Mouse (Mus musculus) pancreas, adult 10 weeks (tissue): ENCODE data around the gene Tmtc2. TPM values are rescaled to one million over a fixed set of nuclear protein-coding genes. Genes with fewer than 3 reads are reported as not detected.

Source experiments
- polyA plus RNA-seq: library from polyadenylated mRNA; stranded (reverse); fragments of 350-450 nt; fragmentation: Illumina TruSeq; extraction: RNeasy Lipid Tissue Mini Kit (QIAGEN cat#74804); gene quantifications from one replicate; pipeline ENCODE4 v1.2.3, GENCODE M21; 2015; ENCODE audit warnings: low read depth, low replicate concordance; ENCODE audit not compliant: insufficient read depth

The Tmtc2 gene
- polyA plus RNA-seq = 3.4 TPM

GRCm38 (mm10) chr10:105573908-105574694 lies at the start of gene Tmtc2:
Gene Tmtc2 (minus strand): TSS chr10:105574451.

